Mouse (Mus musculus) adrenal gland, adult 18-20 months (tissue): Measurements from ENCODE around the gene Ppp1r13b. TPM values are rescaled to one million over a fixed set of nuclear protein-coding genes. Genes with fewer than 3 reads are reported as not detected.
A peak's percentile ranks its signal among the peaks of the same experiment; 100 is the strongest.
"Not testable (repeated sequence)": the region's sequence is repeated elsewhere in the genome, so short reads cannot be mapped to it uniquely, and the experiment has no call there.

Experiments used
- DNase-seq, 2 experiments: peaks; one replicate each; pipeline ENCODE4 v3.0.0; 2021 to 2022; ENCODE audit warnings: low spot score in 2 of 2
- long read RNA-seq, 2 experiments: library from polyadenylated mRNA; stranded (forward); transcript quantifications; one replicate each; pipeline ENCODE4 v2.0.0; 2021
- total RNA-seq, 2 experiments: library from RNA; stranded (reverse); gene quantifications; 1 replicate in 1 of 2; 2 replicates in 1 of 2; pipeline ENCODE4 v1.2.3; 2021

Gene Ppp1r13b
- total RNA-seq: 10 to 100 TPM; 16.2 to 19.4 TPM
- long read RNA-seq, experiment 1, full-length matches to known transcripts: 2 of 8 reads
- long read RNA-seq, experiment 1, partial matches to known transcripts: 5 of 8 reads
- long read RNA-seq, experiment 1, other reads (novel, unspliced or antisense): 1 of 8 reads
- long read RNA-seq, experiment 2, partial matches to known transcripts: 12 of 13 reads
- long read RNA-seq, experiment 2, other reads (novel, unspliced or antisense): 1 of 13 reads

GRCm38 (mm10) chr12:111907970-111908681 lies at the start of gene Ppp1r13b:
Gene Ppp1r13b (minus strand): TSS chr12:111908110.
- peak; percentile 90 to 91 for DNase-seq

GRCm38 (mm10) chr12:111956173-111956572 lies 48.3 kb upstream of the Ppp1r13b start:
- DNase-seq: no peak

GRCm38 (mm10) chr12:111951701-111952100 lies 43.8 kb upstream of the Ppp1r13b start:
- DNase-seq: no peak

- DNase-seq: no peak
These were observed 42.6 kb upstream of the Ppp1r13b start for GRCm38 (mm10) chr12:111950486-111950885.

- no peak for DNase-seq
These were observed 38.8 kb upstream of the Ppp1r13b start for GRCm38 (mm10) chr12:111946716-111947115.

GRCm38 (mm10) chr12:111945765-111946655 lies 38.1 kb upstream of the Ppp1r13b start:
- DNase-seq: not testable (repeated sequence)

- no peak for DNase-seq
These were observed 37.2 kb upstream of the Ppp1r13b start for GRCm38 (mm10) chr12:111945115-111945514.

- DNase-seq: peak in 1 of 2 experiments; percentile 22
These were observed 36.4 kb upstream of the Ppp1r13b start for GRCm38 (mm10) chr12:111944065-111944987.

GRCm38 (mm10) chr12:111943421-111944064 lies 35.6 kb upstream of the Ppp1r13b start:
- no peak for DNase-seq

GRCm38 (mm10) chr12:111938623-111939177 lies 30.8 kb upstream of the Ppp1r13b start:
- no peak for DNase-seq

GRCm38 (mm10) chr12:111936706-111937550 lies 29.0 kb upstream of the Ppp1r13b start:
- no peak for DNase-seq

- DNase-seq: no peak
These were observed 26.1 kb upstream of the Ppp1r13b start for GRCm38 (mm10) chr12:111933971-111934370.

GRCm38 (mm10) chr12:111933032-111933704 lies 25.3 kb upstream of the Ppp1r13b start:
- peak in 1 of 2 experiments; percentile 22 for DNase-seq

- no peak for DNase-seq
These were observed 24.6 kb upstream of the Ppp1r13b start for GRCm38 (mm10) chr12:111932513-111932912.

- DNase-seq: no peak
These were observed 23.6 kb upstream of the Ppp1r13b start for GRCm38 (mm10) chr12:111931411-111932025.

- no peak for DNase-seq
These were observed 20.6 kb upstream of the Ppp1r13b start for GRCm38 (mm10) chr12:111928411-111928966.

- DNase-seq: no peak
These were observed 19.4 kb upstream of the Ppp1r13b start for GRCm38 (mm10) chr12:111927338-111927737.
